Mouse (Mus musculus) thymus, postnatal 4 days (tissue): ENCODE measurements around the gene Hist1h2ag.
A peak's percentile ranks its signal among the peaks of the same experiment; 100 is the strongest.

Experiments
- DNase-seq: peaks from one replicate; pipeline ENCODE4 v3.0.0; 2021

Hist1h2ag gene

GRCm38 (mm10) chr13:22007872-22008271 lies 34.9 kb downstream of the Hist1h2ag start:
- DNase-seq, result no peak

GRCm38 (mm10) chr13:22007121-22007510 lies 35.6 kb downstream of the Hist1h2ag start:
- no peak for DNase-seq

GRCm38 (mm10) chr13:22006334-22007120 lies 36.2 kb downstream of the Hist1h2ag start:
- DNase-seq, result peak; percentile 80

- peak; percentile 69 for DNase-seq
Measured at GRCm38 (mm10) chr13:22005605-22006333, 37.0 kb downstream of the Hist1h2ag start.

GRCm38 (mm10) chr13:22001823-22002222 lies 40.9 kb downstream of the Hist1h2ag start:
- peak; percentile 44 for DNase-seq

- no peak for DNase-seq
Measured at GRCm38 (mm10) chr13:22001346-22001745, 41.4 kb downstream of the Hist1h2ag start.

GRCm38 (mm10) chr13:21999147-21999546 lies 43.6 kb downstream of the Hist1h2ag start:
- DNase-seq, result no peak

- DNase-seq, result no peak
Measured at GRCm38 (mm10) chr13:21998412-21998811, 44.3 kb downstream of the Hist1h2ag start.

GRCm38 (mm10) chr13:21997821-21998220 lies 44.9 kb downstream of the Hist1h2ag start:
- DNase-seq, result no peak

GRCm38 (mm10) chr13:21997201-21997820 lies 45.4 kb downstream of the Hist1h2ag start:
- no peak for DNase-seq

GRCm38 (mm10) chr13:21996840-21997185 lies 45.9 kb downstream of the Hist1h2ag start:
- DNase-seq, result no peak

GRCm38 (mm10) chr13:21996101-21996839 lies 46.5 kb downstream of the Hist1h2ag start:
- DNase-seq, result no peak

GRCm38 (mm10) chr13:21995331-21995914 lies 47.3 kb downstream of the Hist1h2ag start:
- DNase-seq, result peak; percentile 64

- DNase-seq, result no peak
Measured at GRCm38 (mm10) chr13:21994896-21995295, 47.8 kb downstream of the Hist1h2ag start.

GRCm38 (mm10) chr13:21993957-21994738 lies 48.6 kb downstream of the Hist1h2ag start:
- DNase-seq, result peak; percentile 72

GRCm38 (mm10) chr13:21992550-21992949 lies 50.2 kb downstream of the Hist1h2ag start:
- no peak for DNase-seq
